Mouse (Mus musculus): ENCODE measurements around the gene Wdr24. TPM values are rescaled to one million over a fixed set of nuclear protein-coding genes. Genes with fewer than 3 reads are reported as not detected.

Gene Wdr24
- polyA plus RNA-seq, 1 experiment: 14.2 TPM

Other genes with a start within 250 kb of the Wdr24 start
- gene Lmf1, start 244.5 kb upstream of the Wdr24 start, polyA plus RNA-seq (2012; rRNA removed): 3.2 and 4.0 TPM in 2 replicates
- 0.07 and 0.24 TPM in 2 replicates for gene Gng13, start 106.5 kb upstream of the Wdr24 start, polyA plus RNA-seq (2012; rRNA removed)
- gene Chtf18, start 96.2 kb upstream of the Wdr24 start, polyA plus RNA-seq (2012; rRNA removed): 17.4 and 17.9 TPM in 2 replicates
- 7.9 and 9.7 TPM in 2 replicates for gene Rpusd1, start 96.0 kb upstream of the Wdr24 start, polyA plus RNA-seq (2012; rRNA removed)
- 0.01 TPM in 1 of 2 replicates, not detected in the other for gene Mslnl, start 87.6 kb upstream of the Wdr24 start, polyA plus RNA-seq (2012; rRNA removed)
- 0.67 and 1.3 TPM in 2 replicates for gene Msln, start 69.2 kb upstream of the Wdr24 start, polyA plus RNA-seq (2012; rRNA removed)
- 8.8 and 10.3 TPM in 2 replicates for gene Narfl, start 49.9 kb upstream of the Wdr24 start, polyA plus RNA-seq (2012; rRNA removed)
- 6.6 and 6.9 TPM in 2 replicates for gene Haghl, start 38.0 kb upstream of the Wdr24 start, polyA plus RNA-seq (2012; rRNA removed)
- gene Ccdc78, start 37.0 kb upstream of the Wdr24 start, polyA plus RNA-seq (2012; rRNA removed): 0.02 TPM in 2 replicates
- gene Fam173a, start 30.7 kb upstream of the Wdr24 start, polyA plus RNA-seq (2012; rRNA removed): 45.1 and 48.5 TPM in 2 replicates
- 0.27 TPM in 1 of 2 replicates, not detected in the other for gene AC134908.4, start 28.0 kb upstream of the Wdr24 start, polyA plus RNA-seq (2012; rRNA removed)
- gene Metrn, start 26.5 kb upstream of the Wdr24 start, polyA plus RNA-seq (2012; rRNA removed): 17.5 and 18.6 TPM in 2 replicates
- gene Fbxl16, start 14.5 kb upstream of the Wdr24 start, polyA plus RNA-seq (2012; rRNA removed): 0.05 and 0.07 TPM in 2 replicates
- gene Jmjd8, start 5.2 kb downstream of the Wdr24 start, polyA plus RNA-seq (2012; rRNA removed): 14.5 and 16.3 TPM in 2 replicates
- 80.4 and 87.9 TPM in 2 replicates for gene Stub1, start 9.8 kb downstream of the Wdr24 start, polyA plus RNA-seq (2012; rRNA removed)
- 1.1 and 1.3 TPM in 2 replicates for gene Rhbdl1, start 13.7 kb downstream of the Wdr24 start, polyA plus RNA-seq (2012; rRNA removed)
- gene Gm20683, start 18.1 kb downstream of the Wdr24 start, polyA plus RNA-seq (2012; rRNA removed): 2.3 and 3.3 TPM in 2 replicates
- 30.0 and 33.7 TPM in 2 replicates for gene Rhot2, start 21.2 kb downstream of the Wdr24 start, polyA plus RNA-seq (2012; rRNA removed)
- 15.6 and 18.5 TPM in 2 replicates for gene Wdr90, start 37.9 kb downstream of the Wdr24 start, polyA plus RNA-seq (2012; rRNA removed)
- 18.4 and 20.6 TPM in 2 replicates for gene Mcrip2, start 45.1 kb downstream of the Wdr24 start, polyA plus RNA-seq (2012; rRNA removed)
- 41.0 and 42.6 TPM in 2 replicates for gene Mettl26, start 51.4 kb downstream of the Wdr24 start, polyA plus RNA-seq (2012; rRNA removed)
- 0.49 and 0.51 TPM in 2 replicates for gene Wfikkn1, start 57.2 kb downstream of the Wdr24 start, polyA plus RNA-seq (2012; rRNA removed)
- gene Rab40c, start 96.1 kb downstream of the Wdr24 start, polyA plus RNA-seq (2012; rRNA removed): 5.4 and 6.5 TPM in 2 replicates
- gene Pigq, start 121.3 kb downstream of the Wdr24 start, polyA plus RNA-seq (2012; rRNA removed): 226 and 261 TPM in 2 replicates
- 7.0 and 10.4 TPM in 2 replicates for gene Nhlrc4, start 121.3 kb downstream of the Wdr24 start, polyA plus RNA-seq (2012; rRNA removed)
- gene A930017K11Rik, start 128.9 kb downstream of the Wdr24 start, polyA plus RNA-seq (2012; rRNA removed): 0.14 and 0.16 TPM in 2 replicates
- 6.4 and 7.9 TPM in 2 replicates for gene Capn15, start 162.2 kb downstream of the Wdr24 start, polyA plus RNA-seq (2012; rRNA removed)
- 2.2 and 2.3 TPM in 2 replicates for gene Rab11fip3, start 245.9 kb downstream of the Wdr24 start, polyA plus RNA-seq (2012; rRNA removed)

Data from liver, embryonic 14 days (tissue).